Mouse (Mus musculus): ENCODE measurements around the gene Psmd12.

Gene Psmd12

DNA sequence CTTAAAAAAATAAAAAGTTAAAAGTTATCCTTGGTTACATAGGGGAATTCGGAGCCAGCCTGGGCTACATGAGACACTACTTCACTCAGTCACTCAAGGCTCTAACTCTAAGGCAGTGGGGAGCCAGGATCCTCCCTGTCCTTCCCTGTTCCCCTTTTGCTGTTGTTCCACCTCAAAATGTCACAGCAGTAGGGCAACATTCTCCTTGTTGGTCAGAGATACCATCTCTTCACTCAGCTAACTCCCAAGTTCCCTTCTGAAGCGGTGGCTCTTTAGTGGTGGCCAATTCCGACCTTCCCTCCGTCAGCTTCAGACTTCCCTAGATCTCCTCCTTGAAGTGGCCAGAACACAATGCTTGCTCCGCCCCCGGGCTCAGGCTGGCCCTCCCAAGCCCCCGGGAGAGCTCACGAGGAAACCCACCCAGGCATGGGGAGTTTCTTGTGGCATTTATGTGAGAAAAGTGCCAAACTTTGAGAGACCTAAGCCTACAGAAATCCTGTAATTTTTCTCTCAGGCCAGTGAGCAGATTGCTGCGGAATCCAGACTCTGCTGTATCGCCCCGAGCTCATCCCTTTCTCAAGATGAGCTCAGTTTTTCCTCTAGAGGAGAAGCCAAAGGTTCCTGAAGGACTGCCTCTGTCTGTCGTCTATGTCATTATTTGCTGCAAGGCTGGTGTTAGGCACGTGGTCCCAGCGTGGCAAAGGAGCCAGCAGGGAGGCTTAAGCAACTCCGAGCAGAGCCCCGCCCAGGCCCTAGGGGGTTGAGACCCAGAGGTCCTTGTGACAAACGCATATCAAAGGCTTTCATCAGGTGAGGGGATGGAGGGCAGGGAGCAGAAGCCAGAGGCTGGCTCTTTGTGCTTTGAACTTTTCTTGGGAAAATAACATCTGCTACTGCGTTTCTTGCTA, 31.3 kb downstream of the Psmd12 start:
- peak; percentile 49 to 66 for DNase-seq

DNA sequence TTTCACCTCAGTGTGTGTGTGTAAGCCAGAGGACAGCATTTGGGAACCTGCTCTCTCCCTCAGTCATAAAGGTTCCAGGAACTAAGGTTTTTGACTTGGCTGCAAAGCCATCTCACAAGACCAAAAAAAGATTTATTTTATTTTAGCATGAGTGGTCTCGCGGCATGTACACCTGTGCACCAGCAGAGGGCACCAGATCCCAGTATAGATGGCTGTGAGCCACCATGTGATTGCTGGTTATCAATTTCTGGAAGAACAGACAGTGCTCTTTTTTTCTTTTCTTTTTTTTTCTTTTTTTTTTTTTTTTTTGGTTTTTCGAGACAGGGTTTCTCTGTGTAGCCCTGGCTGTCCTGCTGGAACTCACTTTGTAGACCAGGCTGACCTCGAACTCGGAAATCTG, 32.7 kb downstream of the Psmd12 start:
- DNase-seq: peak; percentile 81 to 84

DNA sequence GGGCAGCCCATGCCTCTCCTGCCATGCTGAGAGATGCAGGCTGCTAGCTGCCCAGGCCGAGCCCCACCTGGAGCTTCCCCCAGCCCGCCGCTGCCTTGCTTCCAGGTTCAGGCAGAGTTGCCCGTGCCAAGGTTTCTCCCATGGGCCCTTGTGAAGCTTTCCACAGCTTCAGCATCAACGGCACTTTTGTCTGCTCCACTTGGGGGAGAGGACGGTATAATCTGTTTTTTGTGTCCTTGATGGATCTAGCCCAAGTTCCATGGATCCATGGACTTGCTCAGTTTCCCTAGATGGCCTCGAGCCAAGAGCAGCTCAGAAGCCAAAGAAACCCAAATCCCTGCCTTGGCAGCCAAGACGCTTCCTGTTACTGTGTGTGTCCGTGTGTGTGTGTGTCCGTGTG, 33.8 kb downstream of the Psmd12 start:
- peak in 1 of 2 experiments; percentile 16 for DNase-seq

DNA sequence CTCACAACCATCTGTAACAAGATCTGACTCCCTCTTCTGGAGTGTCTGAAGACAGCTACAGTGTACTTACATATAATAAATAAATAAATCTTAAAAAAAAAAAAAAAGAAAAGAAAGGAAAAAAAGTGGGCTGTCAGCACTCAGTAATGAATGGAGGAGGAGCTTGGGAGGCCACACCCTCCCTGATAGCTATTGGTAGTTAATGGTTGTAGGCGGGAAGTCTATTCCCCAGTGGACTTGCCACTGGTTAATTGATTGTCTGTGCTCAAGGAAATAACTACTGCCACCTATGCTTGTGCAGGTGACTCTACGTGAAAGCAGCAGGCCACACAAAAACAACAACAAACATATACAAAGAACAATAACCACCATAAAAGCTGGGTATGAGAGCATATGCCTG, 37.1 kb downstream of the Psmd12 start:
- DNase-seq: no peak

DNA sequence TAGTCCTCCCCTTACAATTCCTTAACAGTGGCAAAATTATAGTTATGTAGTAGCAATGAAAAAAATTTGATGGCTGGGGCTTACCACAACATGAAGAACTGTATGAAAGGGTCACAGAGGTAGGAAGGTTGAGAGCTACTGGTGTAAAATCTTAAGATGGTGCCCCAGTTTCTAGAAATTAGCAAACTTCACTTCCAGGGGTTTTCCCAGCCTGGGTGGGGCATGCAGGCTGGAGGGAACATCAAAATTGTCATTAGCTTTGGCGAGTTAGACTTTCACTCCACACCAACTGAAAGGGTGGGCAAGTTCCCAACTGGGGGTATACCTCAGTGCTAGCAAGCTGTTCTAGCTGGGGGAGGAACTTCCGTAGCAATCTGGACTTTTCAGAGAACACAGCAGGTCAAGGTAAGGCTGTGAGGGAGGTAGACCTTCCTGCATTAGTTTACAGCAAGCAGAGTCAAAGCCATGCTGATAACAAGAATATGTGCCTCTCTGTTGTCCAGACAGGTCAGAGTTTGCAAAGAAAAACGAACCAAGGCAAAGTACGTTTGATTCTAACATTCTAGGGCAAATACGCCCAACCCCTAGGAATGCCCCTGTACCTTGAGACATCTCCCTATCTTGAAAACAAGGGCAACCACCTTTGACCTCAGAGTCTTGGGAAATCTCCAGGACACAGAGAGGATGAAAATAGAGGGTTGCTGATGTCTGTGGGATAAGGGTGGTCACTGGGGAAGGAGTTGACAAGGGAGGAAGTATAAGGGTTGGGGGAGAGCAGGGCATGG, 39.6 kb downstream of the Psmd12 start:
- DNase-seq: no peak

DNA sequence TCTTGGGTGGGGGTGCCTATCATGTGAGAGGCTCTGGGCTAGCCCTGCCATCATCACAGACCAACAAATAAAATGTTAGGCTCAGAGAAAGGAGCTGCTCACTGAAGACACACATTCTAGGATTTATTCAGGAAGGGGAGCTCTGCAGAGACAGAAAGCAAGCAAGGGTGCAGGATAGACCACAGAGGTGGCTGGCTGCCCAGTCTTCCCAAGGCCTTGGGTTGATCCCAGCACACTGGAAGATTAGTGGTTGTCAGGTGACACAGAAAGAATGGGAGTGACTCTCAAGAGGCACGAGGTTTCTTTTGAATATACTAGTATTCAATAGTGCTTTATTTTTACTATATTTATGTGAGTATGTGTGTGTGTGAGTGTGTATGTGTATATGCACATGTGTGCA, 41.9 kb downstream of the Psmd12 start:
- DNase-seq: no peak

DNA sequence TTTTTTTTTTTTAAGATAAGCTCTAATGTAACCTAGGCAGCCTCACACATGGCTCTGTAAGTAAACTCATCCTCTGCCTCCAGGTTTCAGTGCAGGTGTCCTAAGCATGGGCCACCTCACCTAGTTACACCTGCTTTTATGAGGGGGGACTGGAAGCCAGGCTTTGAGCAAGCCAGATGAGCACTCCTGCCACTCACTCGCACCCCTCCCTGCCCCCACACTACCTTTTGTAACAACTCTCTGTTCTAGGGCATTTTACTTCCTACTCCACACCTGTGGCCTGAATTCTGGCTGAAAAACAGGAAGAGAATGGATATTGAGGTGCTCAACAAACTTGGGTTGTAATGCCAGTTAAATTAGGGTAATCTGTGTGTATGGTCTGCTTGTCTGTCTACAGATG, 45.7 kb downstream of the Psmd12 start:
- DNase-seq: no peak

DNA sequence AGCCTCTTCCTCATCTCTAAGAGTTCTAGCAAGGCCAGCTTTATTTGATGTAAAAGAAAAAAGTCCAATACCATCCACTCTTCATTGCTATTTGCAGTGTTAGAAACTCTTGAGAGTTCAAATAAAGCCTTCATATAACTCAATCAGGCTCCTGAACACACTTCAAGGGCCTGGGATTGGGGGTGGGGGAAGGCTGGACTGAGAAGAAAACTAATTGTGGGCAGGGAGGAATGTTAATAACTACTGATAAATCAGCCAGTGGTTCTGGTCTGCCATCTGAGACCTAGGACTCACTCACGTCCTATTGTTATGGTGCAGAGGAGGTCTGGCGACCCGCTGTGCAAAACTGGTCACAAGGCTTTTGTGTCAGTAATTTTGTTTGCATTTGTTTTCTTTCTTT, 48.3 kb downstream of the Psmd12 start:
- DNase-seq: no peak

DNA sequence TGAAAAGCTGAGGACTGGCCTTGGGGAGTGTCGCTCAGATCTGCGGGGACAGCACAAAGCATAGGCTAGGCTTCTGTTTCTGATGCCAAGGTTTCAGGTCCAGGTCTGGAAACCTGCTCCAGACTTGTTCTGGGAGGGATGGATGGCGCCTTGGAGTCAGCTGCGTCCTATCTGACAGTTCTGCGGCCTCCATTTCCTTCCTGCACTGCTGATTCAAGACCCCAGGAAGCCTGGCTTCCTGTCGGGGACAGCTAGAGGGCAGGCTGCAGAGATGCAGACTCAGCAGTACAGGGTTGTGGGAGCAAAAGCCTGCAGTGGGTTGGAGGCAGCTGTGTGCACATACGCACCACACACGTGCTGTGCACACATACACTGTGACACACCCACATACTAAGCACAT, 50.0 kb downstream of the Psmd12 start:
- DNase-seq: peak; percentile 58 to 74

DNA sequence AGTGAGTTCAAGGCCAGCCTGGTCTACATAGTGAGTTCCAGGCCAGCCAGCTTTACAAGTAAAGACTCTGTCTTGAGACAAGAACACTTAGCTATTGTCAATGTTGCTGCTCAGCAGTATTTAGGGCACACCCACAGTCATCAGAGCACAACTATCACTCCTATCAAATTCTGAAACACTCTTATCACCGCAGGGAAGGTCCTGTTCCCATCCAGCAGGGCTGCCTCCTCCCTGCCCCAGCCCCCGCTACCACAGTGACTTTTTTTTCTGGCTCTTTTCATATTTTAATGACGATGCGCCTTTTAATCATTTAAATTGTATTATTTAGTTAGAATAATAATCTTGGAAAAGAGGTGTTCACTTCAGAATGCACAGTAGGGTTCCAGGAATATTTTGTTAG, 52.2 kb downstream of the Psmd12 start:
- DNase-seq: no peak

DNA sequence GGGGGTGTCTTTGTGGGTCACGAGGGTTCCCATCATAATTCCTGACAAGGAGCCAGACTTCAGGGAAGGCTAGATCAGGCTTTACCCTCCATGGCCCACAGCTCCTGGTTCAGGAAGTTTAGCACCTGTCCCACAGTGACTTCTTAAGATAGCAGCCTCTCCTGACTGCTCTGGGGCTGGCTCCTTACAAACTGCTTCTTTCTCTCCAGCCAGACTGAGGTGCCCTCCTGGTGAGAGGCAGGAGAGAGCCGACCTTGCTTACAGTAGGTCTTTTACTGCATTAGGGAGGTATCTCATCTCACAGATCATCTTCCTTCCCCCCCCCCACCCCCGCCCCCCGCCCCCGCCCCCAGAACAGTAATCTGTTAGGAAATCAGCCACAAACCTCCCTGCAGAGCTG, 53.0 kb downstream of the Psmd12 start:
- no peak for DNase-seq

DNA sequence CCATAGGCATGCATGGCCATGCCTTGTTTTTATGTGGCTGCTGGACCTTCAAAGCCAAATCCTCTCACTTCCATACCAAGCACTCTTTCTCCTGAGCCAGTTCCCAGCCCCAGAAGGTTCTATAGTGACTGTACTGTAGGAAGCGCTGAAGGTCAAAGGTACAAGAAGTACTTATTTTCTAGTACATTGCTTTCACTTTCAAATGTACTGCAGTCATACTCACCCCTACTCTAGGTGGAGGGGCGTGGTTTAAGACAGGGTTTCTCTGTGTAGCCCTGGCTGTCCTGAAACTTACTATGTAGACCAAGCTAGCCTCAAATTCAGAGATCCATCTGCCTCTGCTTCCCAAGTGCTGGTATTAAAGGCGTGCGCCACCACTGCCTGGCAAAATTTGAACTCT, 59.7 kb downstream of the Psmd12 start:
- DNase-seq: no peak

DNA sequence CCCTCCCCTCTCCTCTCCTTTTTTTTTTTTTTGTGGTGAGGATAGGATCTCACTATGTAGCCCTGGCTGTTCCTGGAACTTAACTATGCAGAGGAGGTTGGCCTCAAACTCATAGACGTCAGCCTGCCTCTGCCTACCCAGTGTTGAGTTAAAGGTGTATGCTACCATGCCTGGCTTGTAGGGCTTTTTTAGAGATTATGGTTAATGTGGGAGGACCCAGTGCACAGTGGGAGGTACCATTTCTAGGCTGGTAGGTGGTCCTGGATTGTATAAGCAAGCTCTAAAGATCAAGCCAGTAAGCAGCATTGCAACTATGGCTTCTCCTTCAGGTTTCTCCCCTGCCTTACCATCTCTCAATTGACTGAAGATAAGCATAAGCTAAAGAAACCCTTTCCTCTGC, 61.1 kb downstream of the Psmd12 start:
- DNase-seq: no peak

DNA sequence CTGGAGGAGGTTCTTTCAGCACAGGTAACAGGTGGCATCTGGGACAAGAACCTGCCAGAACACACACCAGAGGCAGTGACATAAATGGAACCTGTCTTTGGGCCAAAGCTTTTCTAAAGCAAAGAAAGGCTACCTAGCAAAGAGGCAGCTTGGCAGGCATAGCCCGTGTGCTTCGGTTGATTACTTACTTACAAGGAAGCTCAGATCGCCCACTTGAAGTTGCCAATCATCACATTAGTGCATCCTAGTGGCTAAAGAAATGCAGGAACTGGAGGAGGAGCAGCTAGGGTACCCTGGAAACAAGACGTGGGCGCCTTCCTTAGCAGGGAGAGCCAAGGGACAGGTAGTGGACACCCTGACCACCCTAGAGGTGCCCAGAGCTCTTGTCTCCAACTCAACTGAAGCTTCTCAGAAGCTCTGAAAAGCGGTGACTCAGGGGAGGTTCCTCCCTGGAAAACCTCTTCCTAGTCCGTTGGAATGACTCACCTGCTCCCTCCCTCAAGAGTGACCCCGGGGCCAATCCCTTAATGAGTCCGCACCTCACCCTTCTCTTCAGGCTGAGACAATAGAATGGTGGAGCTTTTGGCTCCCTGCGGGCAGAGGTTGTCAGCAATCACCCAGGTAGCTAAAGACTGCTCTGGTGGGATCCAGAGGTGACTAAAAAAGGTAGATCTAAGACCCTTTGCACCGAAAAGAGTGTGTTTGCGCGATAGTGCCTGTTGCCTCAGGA, 66.6 kb downstream of the Psmd12 start:
- DNase-seq: peak; percentile 36 to 59

DNA sequence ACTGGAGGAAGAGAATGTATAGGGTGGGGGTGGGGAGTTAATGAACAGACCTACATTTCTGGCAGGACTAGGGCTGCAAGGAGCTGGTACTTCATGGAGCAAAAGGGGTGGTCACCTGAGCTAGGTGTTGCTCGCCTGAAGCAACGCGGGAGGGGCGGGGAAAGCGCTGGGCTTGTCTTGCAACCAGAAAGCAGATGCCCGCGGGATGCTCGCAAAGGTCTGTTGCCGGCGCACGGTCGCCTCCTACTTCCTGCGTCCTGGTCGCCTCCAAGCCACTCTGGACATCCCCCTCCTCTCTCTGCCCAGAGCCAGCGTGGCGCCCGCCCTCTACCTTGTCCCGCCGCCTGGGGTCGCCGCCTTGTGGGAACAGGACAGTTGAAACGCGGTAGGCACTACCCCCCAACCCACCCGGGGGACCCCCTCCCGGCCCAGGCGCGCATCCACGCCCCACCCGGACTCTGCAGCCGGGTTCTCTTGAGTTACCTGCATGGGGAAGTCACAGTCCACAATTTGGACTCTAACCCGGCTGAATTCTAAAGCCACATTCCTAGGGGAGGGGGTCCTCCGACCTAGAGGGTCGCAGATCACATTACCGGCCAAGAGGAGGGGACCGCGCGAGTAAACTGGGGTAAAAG, 67.5 kb downstream of the Psmd12 start:
- peak; percentile 77 to 83 for DNase-seq

DNA sequence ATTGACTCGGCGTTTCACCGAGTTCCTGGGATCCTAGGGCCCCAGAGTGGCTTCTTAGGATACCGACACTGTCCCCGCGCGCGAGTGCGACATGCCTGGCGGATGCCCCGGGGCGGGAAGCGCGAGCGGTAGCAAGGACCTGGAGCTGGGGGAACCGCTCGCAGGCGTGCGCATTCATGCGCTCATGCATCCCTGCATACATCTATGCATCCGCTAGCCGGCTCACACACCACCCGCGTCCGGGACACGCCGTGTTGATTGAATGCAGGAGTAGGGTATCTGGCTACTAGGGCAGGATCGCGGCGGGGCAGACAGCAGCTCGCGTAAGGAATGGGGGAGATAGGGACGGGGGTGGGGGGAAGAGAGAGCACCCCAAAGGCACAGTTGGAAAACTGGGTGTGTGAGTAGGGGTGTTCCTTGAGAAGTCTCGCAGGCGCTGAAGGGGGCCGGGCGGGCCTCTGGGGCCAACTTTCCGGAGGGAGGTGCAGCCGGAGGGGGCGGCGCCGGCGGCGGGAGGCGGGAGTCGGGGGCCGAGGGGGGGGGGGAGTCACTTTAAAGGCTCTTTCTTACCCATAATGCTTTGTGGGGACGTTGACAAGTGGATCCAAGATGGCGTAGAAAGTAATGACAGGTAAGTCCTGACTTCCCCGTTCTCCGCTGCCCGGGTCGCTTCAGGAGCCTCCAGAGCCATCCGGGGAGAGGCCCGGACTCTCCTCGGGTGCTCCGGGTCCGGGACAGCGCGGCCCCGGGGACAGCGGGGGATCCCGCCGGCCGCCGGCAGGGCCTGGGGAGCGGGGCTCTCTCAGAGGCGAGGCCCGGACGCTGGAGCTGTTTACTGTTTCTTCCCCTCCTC, 68.3 kb downstream of the Psmd12 start, which contains the start of gene Helz:
Gene Helz (plus strand): TSS at position 580 of the 853 bp plus-strand sequence.
- DNase-seq: peak; percentile 83 to 89

DNA sequence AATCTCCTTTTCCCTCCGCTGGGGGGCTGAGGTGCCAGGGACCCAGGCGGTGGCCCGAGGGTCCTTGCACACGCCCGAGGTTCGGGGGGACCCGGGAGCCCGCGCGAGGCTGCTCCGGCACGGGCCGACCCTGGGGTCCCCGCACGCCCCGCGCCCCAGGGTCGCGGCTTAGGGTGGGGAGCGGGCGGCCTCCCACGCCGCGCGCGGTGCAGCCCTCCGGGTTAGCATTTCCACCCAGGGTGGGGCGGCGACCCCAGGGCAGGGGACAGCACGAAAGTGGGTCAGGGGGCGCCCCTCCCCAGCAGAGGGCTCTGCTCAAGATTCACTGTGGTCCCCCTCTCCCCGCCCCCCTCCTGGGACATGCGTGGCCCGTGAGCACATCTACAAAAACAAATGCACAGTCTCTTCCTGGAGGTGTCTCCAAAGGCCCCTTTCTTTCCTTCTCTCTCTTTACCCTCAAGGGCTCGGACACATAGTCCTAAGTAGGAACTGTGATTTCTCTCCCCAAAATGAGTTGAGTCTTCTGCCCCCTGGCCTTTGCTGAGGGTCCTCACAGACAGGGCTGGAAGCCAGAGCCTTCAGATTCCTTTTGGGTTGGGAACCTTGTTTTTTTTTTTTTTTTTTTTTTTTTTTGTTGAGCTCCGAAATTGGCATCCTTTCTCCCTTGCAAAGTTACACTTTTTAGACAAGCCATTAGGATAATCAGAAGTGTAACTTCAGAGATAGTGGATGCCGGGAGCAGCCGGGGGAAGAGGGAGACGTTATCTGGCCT, 69.1 kb downstream of the Psmd12 start:
- DNase-seq: peak; percentile 32 to 54
